Mouse (Mus musculus) liver, embryonic 14.5 days (tissue): Measurements from ENCODE around the gene Dnah17.

ENCODE experiments used
- CTCF ChIP-seq: IDR thresholded peaks from 2 replicates; pipeline ENCODE4 v1.5.1; 2016; ENCODE audit warnings: antibody characterized with exemption, low read depth, control low read depth
- EP300 ChIP-seq: IDR thresholded peaks from 2 replicates; pipeline ENCODE4 v1.6.1; 2016; ENCODE audit warnings: antibody characterized with exemption, low read depth

DNA sequence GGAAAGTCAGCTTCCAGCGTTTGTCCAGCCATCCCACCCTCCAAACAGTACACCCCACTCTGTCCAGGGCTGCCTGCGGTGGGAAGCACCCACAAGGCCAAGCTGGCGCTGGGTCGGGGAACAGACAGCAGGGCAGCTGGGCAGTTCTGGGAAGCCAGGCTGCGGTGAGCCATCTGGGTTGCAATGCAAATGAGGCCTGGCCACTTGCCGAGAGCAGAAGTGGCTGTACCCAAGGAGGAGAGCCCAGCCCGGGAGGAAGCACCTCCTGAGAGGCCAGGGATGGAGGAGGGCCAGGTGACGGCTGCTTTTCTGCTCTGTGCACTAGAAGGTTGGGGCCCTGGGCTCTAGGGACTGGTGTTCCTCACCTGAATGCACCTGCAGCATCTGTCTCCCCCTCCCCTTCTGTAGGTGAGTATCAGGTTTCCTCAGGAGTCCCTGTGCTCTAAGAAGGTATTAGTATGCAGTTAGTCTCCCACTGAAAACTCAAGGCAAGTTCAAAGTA is 154.3 kb downstream of the Dnah17 start:
- TF ChIP-seq CTCF (no peak), EP300 (no peak)
